Mouse (Mus musculus): ENCODE measurements around the gene Olfr380. TPM values are rescaled to one million over a fixed set of nuclear protein-coding genes. Genes with fewer than 3 reads are reported as not detected.

Olfr380 gene
- not detected in 2 replicates for polyA plus RNA-seq (2012; rRNA removed)

- TF ChIP-seq CTCF (IDR thresholded peaks at IDR 0.05; ENCODE audit: borderline replicate concordance, extremely low read depth, insufficient read depth, insufficient read length) (no peak), POLR2A (IDR thresholded peaks at IDR 0.05; ENCODE audit: borderline replicate concordance, extremely low read depth, insufficient read depth, insufficient read length, poor library complexity, severe bottlenecking) (no peak)
- DNase-seq (ENCODE audit: low read depth), result no peak
These were observed at the start of gene Olfr380 for GRCm38 (mm10) chr11:73457408-73457807. Gene Olfr380, minus strand, starts transcription at chr11:73457508.

GRCm38 (mm10) chr11:73491503-73491902 is 34.2 kb upstream of the Olfr380 start, which contains the start of gene Olfr381:
Gene Olfr381, minus strand, starts transcription at chr11:73491603.
- no peak for DNase-seq (ENCODE audit: low read depth)
- TF ChIP-seq CTCF (IDR thresholded peaks at IDR 0.05; ENCODE audit: borderline replicate concordance, extremely low read depth, insufficient read depth, insufficient read length), result no peak
- no peak for TF ChIP-seq POLR2A (IDR thresholded peaks at IDR 0.05; ENCODE audit: borderline replicate concordance, extremely low read depth, insufficient read depth, insufficient read length, poor library complexity, severe bottlenecking)

DNA sequence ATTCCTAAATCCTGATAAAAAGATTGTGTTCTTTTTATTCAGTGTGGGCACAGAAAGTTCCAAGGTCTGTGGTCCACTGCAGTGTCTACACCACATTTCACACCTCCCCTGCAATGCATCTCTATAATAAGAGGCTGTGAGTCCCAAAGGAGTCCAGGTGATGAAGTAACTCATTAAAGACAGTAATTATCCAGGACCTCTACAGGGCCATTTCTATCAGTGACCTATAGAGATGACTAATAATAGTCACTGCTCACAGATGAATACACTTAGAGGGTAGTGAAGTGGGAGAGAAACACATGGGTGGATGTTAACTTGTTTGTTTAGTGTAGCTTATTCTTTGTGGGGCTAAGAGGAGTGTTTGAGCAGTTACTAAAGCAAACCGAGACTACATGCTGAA is 28.9 kb downstream of the Olfr380 start, which contains the start of gene Olfr378:
Olfr378 (minus strand) TSS at position 101 of the 400 bp plus-strand sequence.
- no peak for DNase-seq (ENCODE audit: low read depth)
- TF ChIP-seq CTCF (IDR thresholded peaks at IDR 0.05; ENCODE audit: borderline replicate concordance, extremely low read depth, insufficient read depth, insufficient read length), result no peak
- no peak for TF ChIP-seq POLR2A (IDR thresholded peaks at IDR 0.05; ENCODE audit: borderline replicate concordance, extremely low read depth, insufficient read depth, insufficient read length, poor library complexity, severe bottlenecking)

Other genes starting within 250 kb of the Olfr380 start
- gene Trpv1, start 223.2 kb downstream of the Olfr380 start, polyA plus RNA-seq (2012; rRNA removed), result 0.13 and 0.44 TPM in 2 replicates
- 0.14 and 0.27 TPM in 2 replicates for gene Trpv3, start 190.1 kb downstream of the Olfr380 start, polyA plus RNA-seq (2012; rRNA removed)
- 0.57 and 0.82 TPM in 2 replicates for gene Aspa, start 127.9 kb downstream of the Olfr380 start, polyA plus RNA-seq (2012; rRNA removed)
- not detected in 2 replicates for gene Gm49340, start 127.8 kb downstream of the Olfr380 start, polyA plus RNA-seq (2012; rRNA removed)
- gene Spata22, start 127.8 kb downstream of the Olfr380 start, polyA plus RNA-seq (2012; rRNA removed), result 0.05 and 0.08 TPM in 2 replicates
- not detected in 2 replicates for gene Olfr20, start 106.7 kb downstream of the Olfr380 start, polyA plus RNA-seq (2012; rRNA removed)
- gene Olfr376, start 86.3 kb downstream of the Olfr380 start, polyA plus RNA-seq (2012; rRNA removed), result not detected in 2 replicates
- gene Olfr1, start 57.9 kb downstream of the Olfr380 start, polyA plus RNA-seq (2012; rRNA removed), result not detected in 2 replicates
- gene Olfr378, start 29.0 kb downstream of the Olfr380 start, polyA plus RNA-seq (2012; rRNA removed), result not detected in 2 replicates
- gene Olfr381, start 34.1 kb upstream of the Olfr380 start, polyA plus RNA-seq (2012; rRNA removed), result not detected in 2 replicates
- not detected in 2 replicates for gene Olfr382, start 59.7 kb upstream of the Olfr380 start, polyA plus RNA-seq (2012; rRNA removed)
- gene Olfr385, start 135.5 kb upstream of the Olfr380 start, polyA plus RNA-seq (2012; rRNA removed), result not detected in 2 replicates
- not detected in 2 replicates for gene Olfr384, start 141.1 kb upstream of the Olfr380 start, polyA plus RNA-seq (2012; rRNA removed)
- not detected in 2 replicates for gene Zfp735, start 231.3 kb upstream of the Olfr380 start, polyA plus RNA-seq (2012; rRNA removed)

Measured in brain, embryonic 14.5 days (tissue).